36 mouse cellular contexts compared by ENCODE assay signal in genomic region chr19:53395805-53396204, GRCm38 (mm10). TPM values are rescaled to one million over a fixed set of nuclear protein-coding genes. Genes with fewer than 3 reads are reported as not detected.
"Had no signal": no experiment of that assay in that cellular context is flagged by ENCODE, and none has a peak within 500 bp of the region (broad histone marks: within the 10 kb centered on the region; RNA-seq: fewer than 3 reads in every experiment).

No protein-coding gene starts in this region.

RNA-seq across cellular contexts. Expression of gene Gm10197, which starts 24.2 kb away (rescaled TPM):
- total RNA-seq: gastrocnemius, adult 2 months; gastrocnemius, postnatal 10 days; gastrocnemius, postnatal 25 days; gastrocnemius, postnatal 4 days; granulocyte monocyte progenitor cell, adult 5-6 weeks; heart, adult 2 months; heart, postnatal 14 days; heart, postnatal 36 days; hematopoietic stem cell, adult 5-6 weeks; layer of hippocampus, adult 18-20 months; layer of hippocampus, adult 8-10 months; layer of hippocampus, postnatal 14 days; layer of hippocampus, postnatal 36 days; left cerebral cortex, adult 18-20 months; left cerebral cortex, adult 8-10 months; left cerebral cortex, postnatal 10 days; left cerebral cortex, postnatal 25 days; left cerebral cortex, postnatal 4 days; liver, adult 2 months had no signal
- polyA plus RNA-seq: heart, adult 2 months; heart, embryonic 13.5 days; heart, embryonic 15.5 days; heart, postnatal 0 days; hindbrain, embryonic 11.5 days; hindbrain, embryonic 14.5 days; hindbrain, embryonic 16.5 days; intestine, embryonic 16.5 days; kidney, adult 2 months; kidney, embryonic 15.5 days; kidney, postnatal 0 days; large intestine, adult 2 months; limb, embryonic 11.5 days; limb, embryonic 13.5 days; limb, embryonic 15.5 days; liver, adult 2 months; liver, embryonic 12.5 days; liver, embryonic 14.5 days; liver, embryonic 16.5 days had no signal
